Mouse (Mus musculus): ENCODE results near the gene Apoe. TPM values are rescaled to one million over a fixed set of nuclear protein-coding genes. Genes with fewer than 3 reads are reported as not detected.

Apoe gene
- polyA plus RNA-seq, 1 experiment from 2014 or later: 470 TPM

DNA sequence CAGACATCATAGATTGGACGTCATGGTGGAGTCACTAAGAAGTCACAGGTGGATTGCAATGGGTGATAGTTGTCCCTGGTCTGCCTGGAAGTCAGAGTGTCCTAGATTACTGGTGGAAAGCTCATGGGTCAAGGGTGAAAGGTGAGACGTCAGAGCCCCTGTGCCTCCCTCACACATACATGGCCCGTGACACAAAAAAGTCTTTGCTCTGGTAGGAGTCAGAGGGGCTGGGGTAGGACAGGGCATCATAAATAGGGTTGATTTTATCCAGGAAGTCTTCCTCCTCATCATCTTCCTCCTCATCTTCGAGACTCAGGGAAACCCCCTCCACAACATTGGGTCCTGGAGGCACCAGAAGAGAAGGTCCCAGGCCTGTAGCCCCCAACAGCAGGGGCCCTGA is 18.4 kb upstream of the Apoe start:
- ATAC-seq (ENCODE audit: low read depth): no peak
- H3K4me1 ChIP-seq (replicated peaks; ENCODE audit: control insufficient read depth, insufficient read depth, low read length): peaks cover 16% of the 10 kb centered on the region
- H3K9me3 ChIP-seq (ENCODE audit: control insufficient read depth, low read length): peaks cover 12% of the 10 kb centered on the region; the same call in 1 of the 2 replicates
- 89% methylated on average over 4 of the region's 4 CpGs for WGBS
- no peak overlapping the region for H3K4me2 ChIP-seq (ENCODE audit: low read depth, low read length)
- H3K9ac ChIP-seq (ENCODE audit: low read length): no peak overlapping the region
- no peaks in the 10 kb centered on the region for H3K27me3 ChIP-seq (ENCODE audit: control insufficient read depth, insufficient read depth, low read depth, low read length)
- H3K36me3 ChIP-seq (ENCODE audit: control insufficient read depth, insufficient read depth, low read length): peaks cover 30% of the 10 kb centered on the region
- H3K27ac ChIP-seq (ENCODE audit: low read length): no peak overlapping the region
- H3K4me3 ChIP-seq (ENCODE audit: low read length): no peak overlapping the region

DNA sequence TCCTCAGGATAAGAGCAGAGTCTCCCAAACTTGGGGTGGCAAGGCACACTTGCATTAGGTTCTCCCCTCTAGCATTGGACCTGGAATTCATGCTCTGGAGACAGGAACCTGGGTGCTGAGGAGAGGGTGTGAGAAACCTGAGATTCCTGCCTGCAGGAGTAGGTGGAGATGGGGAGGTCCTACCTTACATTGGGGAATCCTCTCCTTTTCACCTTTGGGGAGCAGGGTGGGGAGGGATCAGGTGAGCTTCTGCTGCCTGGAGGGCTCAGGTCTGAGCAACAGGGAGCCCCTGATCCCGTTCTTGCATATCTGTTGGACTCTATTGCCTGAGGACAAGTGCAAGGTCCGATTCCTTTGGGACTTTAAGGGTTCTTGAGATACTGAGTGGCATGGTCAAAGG is 17.8 kb upstream of the Apoe start:
- H3K27ac ChIP-seq (ENCODE audit: low read length): no peak overlapping the region

DNA sequence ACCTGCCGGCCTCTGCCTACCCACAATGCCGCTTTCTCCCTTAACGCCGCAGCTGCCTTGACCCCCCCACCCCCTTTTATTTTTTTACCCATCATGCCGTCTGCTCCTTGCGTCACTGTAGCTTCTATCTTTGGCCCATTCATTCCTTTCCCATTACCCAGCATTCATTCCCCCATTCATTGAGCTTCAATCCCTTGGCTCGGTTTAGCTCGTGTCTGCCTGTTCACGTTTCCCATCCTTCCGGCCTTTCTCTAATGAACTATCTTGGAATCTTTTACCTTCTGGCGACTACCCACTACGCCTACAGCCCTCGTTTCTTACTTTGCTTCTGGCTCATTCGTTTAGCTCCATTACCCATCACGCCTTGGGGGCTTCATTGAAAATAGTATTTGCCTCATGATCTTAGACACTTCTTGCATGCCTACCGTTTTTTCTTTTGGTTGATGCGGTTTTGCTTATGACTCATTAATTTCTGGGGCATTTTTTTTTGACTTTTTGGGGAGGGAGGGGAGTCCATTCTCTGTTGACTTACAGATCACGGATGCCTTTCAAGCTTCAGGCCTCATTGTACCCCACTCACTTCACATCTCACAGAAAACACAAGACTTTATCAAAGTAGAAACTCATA is 17.2 kb upstream of the Apoe start:
- peaks cover 16% of the 10 kb centered on the region for H3K4me1 ChIP-seq (replicated peaks; ENCODE audit: control insufficient read depth, insufficient read depth, low read length)
- WGBS: 5% methylated on average over 18 of the region's 18 CpGs
- H3K9me3 ChIP-seq (ENCODE audit: control insufficient read depth, low read length): peaks cover 6% of the 10 kb centered on the region; the same call in 1 of the 2 replicates
- peak overlapping the region; percentile 59 for H3K4me2 ChIP-seq (ENCODE audit: low read depth, low read length)
- peak overlapping the region; percentile 20 for H3K9ac ChIP-seq (ENCODE audit: low read length)
- peak overlapping the region; percentile 73 for H3K27ac ChIP-seq (ENCODE audit: low read length)
- no peaks in the 10 kb centered on the region for H3K27me3 ChIP-seq (ENCODE audit: control insufficient read depth, insufficient read depth, low read depth, low read length)
- peaks cover 29% of the 10 kb centered on the region for H3K36me3 ChIP-seq (ENCODE audit: control insufficient read depth, insufficient read depth, low read length)
- ATAC-seq (ENCODE audit: low read depth): no peak
- H3K4me3 ChIP-seq (ENCODE audit: low read length): peak overlapping the region; percentile 37

More for the DNA sequence above, 17.8 kb upstream of the Apoe start:
- Histone ChIP-seq H3K9ac (ENCODE audit: low read length) (no peak overlapping the region), H3K4me3 (ENCODE audit: low read length) (no peak overlapping the region), H3K36me3 (ENCODE audit: control insufficient read depth, insufficient read depth, low read length) (peaks cover 30% of the 10 kb centered on the region), H3K9me3 (ENCODE audit: control insufficient read depth, low read length) (peaks cover 11% of the 10 kb centered on the region; the same call in 1 of the 2 replicates), H3K4me2 (ENCODE audit: low read depth, low read length) (no peak overlapping the region), H3K4me1 (replicated peaks; ENCODE audit: control insufficient read depth, insufficient read depth, low read length) (peaks cover 16% of the 10 kb centered on the region), H3K27me3 (ENCODE audit: control insufficient read depth, insufficient read depth, low read depth, low read length) (no peaks in the 10 kb centered on the region)
- ATAC-seq (ENCODE audit: low read depth): no peak
- 77% methylated on average over 2 of the region's 2 CpGs for WGBS

DNA sequence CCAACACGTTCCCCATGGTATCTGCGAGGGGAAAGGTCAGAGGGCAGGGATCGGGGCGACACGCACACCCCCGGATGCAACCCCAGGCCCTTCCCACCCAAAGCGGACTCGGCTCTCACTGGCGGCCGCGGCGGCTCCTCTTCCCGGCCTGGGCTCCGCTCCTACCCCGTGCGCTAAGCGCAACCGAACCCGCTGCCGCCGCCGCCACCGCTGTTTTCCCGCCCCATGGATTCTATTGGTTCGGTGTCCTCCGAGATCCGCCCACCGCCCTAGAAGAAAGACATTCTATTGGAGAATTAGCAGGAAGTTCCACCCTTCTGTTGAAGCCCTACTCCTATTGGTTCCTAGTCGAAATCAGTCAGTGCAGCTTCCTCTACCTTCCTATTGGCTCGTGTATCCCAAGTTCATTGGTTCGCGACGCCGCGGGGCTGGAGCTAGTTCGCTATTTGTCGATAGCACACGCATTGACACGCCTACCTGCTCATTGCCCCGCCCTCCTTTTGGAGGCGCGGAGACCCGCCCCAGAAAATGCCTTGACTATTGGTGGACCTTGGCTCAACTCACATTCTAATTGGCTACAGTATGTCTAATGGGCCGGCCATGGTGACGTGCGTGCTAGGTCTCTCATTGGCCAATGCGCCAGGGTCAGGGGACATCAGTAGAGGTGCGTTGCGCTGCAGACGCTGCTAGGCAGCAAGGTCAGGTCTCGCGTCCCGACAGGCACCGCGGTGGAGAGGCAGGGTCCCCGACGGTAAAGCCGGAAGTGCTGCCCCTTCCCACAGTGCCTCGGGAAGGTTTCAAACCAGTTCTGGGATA is 16.5 kb upstream of the Apoe start, which contains the start of gene Tomm40:
Gene Tomm40, minus strand, starts transcription at position 200 of the 816 bp plus-strand sequence.
- peak within 1 kb of the TSS; percentile 73 for H3K27ac ChIP-seq (ENCODE audit: low read length)
- H3K9me3 ChIP-seq (ENCODE audit: control insufficient read depth, low read length): no peaks in the 10 kb centered on the region; the same call in 1 of the 2 replicates
- peak within 1 kb of the TSS; percentile 96 for H3K9ac ChIP-seq (ENCODE audit: low read length)
- H3K4me2 ChIP-seq (ENCODE audit: low read depth, low read length): peak within 1 kb of the TSS; percentile 90
- ATAC-seq (ENCODE audit: low read depth): peak; percentile 99
- no peaks in the 10 kb centered on the region for H3K27me3 ChIP-seq (ENCODE audit: control insufficient read depth, insufficient read depth, low read depth, low read length)
- H3K36me3 ChIP-seq (ENCODE audit: control insufficient read depth, insufficient read depth, low read length): peaks cover 26% of the 10 kb centered on the region
- peak within 1 kb of the TSS; percentile 100 for H3K4me3 ChIP-seq (ENCODE audit: low read length)
- peaks cover 16% of the 10 kb centered on the region for H3K4me1 ChIP-seq (replicated peaks; ENCODE audit: control insufficient read depth, insufficient read depth, low read length)
- 0% methylated on average over 49 of the region's 59 CpGs for WGBS

DNA sequence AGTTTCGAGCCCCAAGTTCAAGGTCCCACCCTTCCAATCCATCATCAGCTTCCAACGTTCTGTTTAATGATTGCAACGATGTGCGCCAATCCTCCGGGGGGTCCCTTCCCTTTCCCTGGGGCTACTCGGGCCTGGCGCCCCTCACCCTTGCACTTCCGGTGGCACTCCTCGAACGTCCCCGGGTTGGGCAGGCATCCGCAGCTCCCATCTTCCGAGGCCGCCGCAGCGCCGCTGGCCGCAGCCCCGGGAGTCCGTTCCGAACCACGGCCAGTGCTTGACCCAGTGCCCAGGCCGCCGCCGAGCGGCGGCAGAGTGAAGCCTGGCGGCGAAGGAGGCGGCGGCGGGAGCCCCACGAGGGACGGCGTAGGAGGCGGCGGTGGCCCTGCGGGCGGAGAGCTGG is 15.8 kb upstream of the Apoe start:
- Histone ChIP-seq H3K4me1 (replicated peaks; ENCODE audit: control insufficient read depth, insufficient read depth, low read length) (peaks cover 16% of the 10 kb centered on the region), H3K9ac (ENCODE audit: low read length) (peak overlapping the region; percentile 96), H3K27ac (ENCODE audit: low read length) (peak overlapping the region; percentile 48), H3K27me3 (ENCODE audit: control insufficient read depth, insufficient read depth, low read depth, low read length) (no peaks in the 10 kb centered on the region), H3K36me3 (ENCODE audit: control insufficient read depth, insufficient read depth, low read length) (peaks cover 25% of the 10 kb centered on the region), H3K9me3 (ENCODE audit: control insufficient read depth, low read length) (no peaks in the 10 kb centered on the region), H3K4me2 (ENCODE audit: low read depth, low read length) (peak overlapping the region; percentile 90), H3K4me3 (ENCODE audit: low read length) (peak overlapping the region; percentile 100)
- WGBS: under 1% methylated on average over 39 of the region's 39 CpGs
- ATAC-seq (ENCODE audit: low read depth): no peak

DNA sequence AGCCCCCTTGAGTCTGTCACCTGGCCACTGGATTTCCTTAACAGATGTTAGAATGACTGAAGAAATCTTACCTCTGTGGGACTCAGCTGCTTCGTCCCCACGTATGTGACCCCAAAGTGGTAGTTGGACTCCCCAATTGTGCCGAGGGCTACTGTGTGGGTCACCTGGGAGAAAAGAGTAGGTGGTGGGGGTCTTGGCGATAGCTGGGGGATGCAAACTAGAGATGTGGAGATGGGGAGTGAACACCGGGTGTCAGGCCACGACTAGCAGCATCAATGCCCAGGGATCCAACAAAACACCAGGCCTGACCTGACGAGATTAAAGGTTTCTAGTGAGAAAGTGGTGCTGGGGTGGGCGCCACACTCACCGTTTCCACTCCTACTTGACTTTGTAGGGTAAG is 14.6 kb upstream of the Apoe start:
- ATAC-seq (ENCODE audit: low read depth): no peak
- Histone ChIP-seq H3K27ac (ENCODE audit: low read length) (no peak overlapping the region), H3K4me2 (ENCODE audit: low read depth, low read length) (no peak overlapping the region), H3K9ac (ENCODE audit: low read length) (no peak overlapping the region), H3K4me1 (replicated peaks; ENCODE audit: control insufficient read depth, insufficient read depth, low read length) (peaks cover 16% of the 10 kb centered on the region), H3K27me3 (ENCODE audit: control insufficient read depth, insufficient read depth, low read depth, low read length) (no peaks in the 10 kb centered on the region), H3K9me3 (ENCODE audit: control insufficient read depth, low read length) (no peaks in the 10 kb centered on the region), H3K36me3 (ENCODE audit: control insufficient read depth, insufficient read depth, low read length) (peaks cover 28% of the 10 kb centered on the region), H3K4me3 (ENCODE audit: low read length) (no peak overlapping the region)
- 83% methylated on average over 9 of the region's 9 CpGs for WGBS

DNA sequence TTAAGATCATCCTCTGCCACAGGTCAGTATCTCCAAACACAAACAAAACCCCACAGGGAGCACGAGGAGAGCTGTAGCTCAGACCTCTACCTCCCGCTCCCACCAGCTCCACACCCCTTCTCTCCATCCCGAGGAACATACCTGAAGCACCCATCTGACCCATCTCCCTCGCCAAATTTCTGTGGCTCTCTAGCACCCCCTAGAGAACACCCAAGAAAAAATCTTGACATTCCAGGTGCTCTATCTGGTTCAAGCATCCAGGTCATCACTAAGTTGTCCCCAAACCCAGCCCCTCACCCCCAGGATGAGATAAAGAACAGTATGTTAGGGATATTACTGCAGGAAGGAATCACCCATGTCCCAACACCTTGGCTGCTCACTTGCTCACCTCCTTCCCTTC is 14.2 kb upstream of the Apoe start:
- Histone ChIP-seq H3K27ac (ENCODE audit: low read length) (no peak overlapping the region), H3K4me2 (ENCODE audit: low read depth, low read length) (no peak overlapping the region), H3K4me1 (replicated peaks; ENCODE audit: control insufficient read depth, insufficient read depth, low read length) (peaks cover 16% of the 10 kb centered on the region), H3K36me3 (ENCODE audit: control insufficient read depth, insufficient read depth, low read length) (peaks cover 28% of the 10 kb centered on the region), H3K9me3 (ENCODE audit: control insufficient read depth, low read length) (no peaks in the 10 kb centered on the region), H3K4me3 (ENCODE audit: low read length) (no peak overlapping the region), H3K27me3 (ENCODE audit: control insufficient read depth, insufficient read depth, low read depth, low read length) (no peaks in the 10 kb centered on the region), H3K9ac (ENCODE audit: low read length) (no peak overlapping the region)
- WGBS: 37% methylated on average over 4 of the region's 4 CpGs
- ATAC-seq (ENCODE audit: low read depth): no peak

DNA sequence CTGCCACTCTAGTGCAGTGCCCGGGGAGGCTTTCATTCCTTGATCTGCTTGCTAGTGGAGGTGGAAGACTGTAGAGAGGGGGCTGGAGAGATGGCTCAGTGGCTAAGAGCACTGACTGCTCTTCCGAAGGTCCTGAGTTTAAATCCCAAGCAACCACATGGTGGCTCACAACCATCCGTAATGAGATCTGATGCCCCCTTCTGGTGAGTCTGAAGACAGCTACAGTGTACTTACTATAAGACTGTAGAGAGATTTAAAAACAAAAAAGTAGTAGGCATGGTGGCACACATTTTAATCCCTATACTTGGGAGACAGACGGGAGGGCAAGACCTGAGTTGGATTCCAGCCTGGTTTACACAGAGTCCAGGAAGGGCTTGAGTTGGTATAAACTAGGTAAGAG is 13.4 kb upstream of the Apoe start:
- ATAC-seq (ENCODE audit: low read depth): no peak
- Histone ChIP-seq H3K27me3 (ENCODE audit: control insufficient read depth, insufficient read depth, low read depth, low read length) (no peaks in the 10 kb centered on the region), H3K36me3 (ENCODE audit: control insufficient read depth, insufficient read depth, low read length) (peaks cover 28% of the 10 kb centered on the region), H3K9ac (ENCODE audit: low read length) (no peak overlapping the region), H3K4me1 (replicated peaks; ENCODE audit: control insufficient read depth, insufficient read depth, low read length) (peaks cover 16% of the 10 kb centered on the region), H3K27ac (ENCODE audit: low read length) (no peak overlapping the region), H3K4me2 (ENCODE audit: low read depth, low read length) (no peak overlapping the region), H3K4me3 (ENCODE audit: low read length) (no peak overlapping the region), H3K9me3 (ENCODE audit: control insufficient read depth, low read length) (no peaks in the 10 kb centered on the region)
- 62% methylated on average over 4 of the region's 4 CpGs for WGBS

DNA sequence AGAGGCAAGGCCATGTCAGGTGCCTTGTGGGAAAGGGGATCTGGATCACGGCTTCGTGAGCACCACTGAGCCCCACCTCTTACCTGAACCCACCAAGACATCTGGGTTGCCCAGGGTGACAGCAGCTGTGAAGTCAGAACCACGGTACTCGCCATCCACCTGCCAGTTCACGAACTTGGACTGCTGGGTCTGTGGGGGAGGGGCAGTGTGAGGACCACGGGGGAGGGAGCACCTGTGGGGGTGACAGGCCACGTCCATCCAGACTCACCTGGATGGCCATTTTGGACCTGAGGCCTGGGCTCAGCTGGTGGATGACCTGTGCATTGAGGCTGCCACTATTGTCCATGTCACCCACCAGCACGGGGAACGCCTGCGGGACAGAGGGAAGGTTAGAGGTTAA is 11.7 kb upstream of the Apoe start:
- no peaks in the 10 kb centered on the region for H3K9me3 ChIP-seq (ENCODE audit: control insufficient read depth, low read length)
- ATAC-seq (ENCODE audit: low read depth): no peak
- H3K4me2 ChIP-seq (ENCODE audit: low read depth, low read length): no peak overlapping the region
- 84% methylated on average over 10 of the region's 10 CpGs for WGBS
- no peak overlapping the region for H3K9ac ChIP-seq (ENCODE audit: low read length)
- peaks cover 33% of the 10 kb centered on the region for H3K36me3 ChIP-seq (ENCODE audit: control insufficient read depth, insufficient read depth, low read length)
- no peaks in the 10 kb centered on the region for H3K27me3 ChIP-seq (ENCODE audit: control insufficient read depth, insufficient read depth, low read depth, low read length)
- no peak overlapping the region for H3K27ac ChIP-seq (ENCODE audit: low read length)
- H3K4me1 ChIP-seq (replicated peaks; ENCODE audit: control insufficient read depth, insufficient read depth, low read length): peaks cover 9% of the 10 kb centered on the region
- H3K4me3 ChIP-seq (ENCODE audit: low read length): no peak overlapping the region
